Mouse (Mus musculus): ENCODE results near the gene Hyal2.
A peak's percentile ranks its signal among the peaks of the same experiment; 100 is the strongest.

Gene Hyal2

DNA sequence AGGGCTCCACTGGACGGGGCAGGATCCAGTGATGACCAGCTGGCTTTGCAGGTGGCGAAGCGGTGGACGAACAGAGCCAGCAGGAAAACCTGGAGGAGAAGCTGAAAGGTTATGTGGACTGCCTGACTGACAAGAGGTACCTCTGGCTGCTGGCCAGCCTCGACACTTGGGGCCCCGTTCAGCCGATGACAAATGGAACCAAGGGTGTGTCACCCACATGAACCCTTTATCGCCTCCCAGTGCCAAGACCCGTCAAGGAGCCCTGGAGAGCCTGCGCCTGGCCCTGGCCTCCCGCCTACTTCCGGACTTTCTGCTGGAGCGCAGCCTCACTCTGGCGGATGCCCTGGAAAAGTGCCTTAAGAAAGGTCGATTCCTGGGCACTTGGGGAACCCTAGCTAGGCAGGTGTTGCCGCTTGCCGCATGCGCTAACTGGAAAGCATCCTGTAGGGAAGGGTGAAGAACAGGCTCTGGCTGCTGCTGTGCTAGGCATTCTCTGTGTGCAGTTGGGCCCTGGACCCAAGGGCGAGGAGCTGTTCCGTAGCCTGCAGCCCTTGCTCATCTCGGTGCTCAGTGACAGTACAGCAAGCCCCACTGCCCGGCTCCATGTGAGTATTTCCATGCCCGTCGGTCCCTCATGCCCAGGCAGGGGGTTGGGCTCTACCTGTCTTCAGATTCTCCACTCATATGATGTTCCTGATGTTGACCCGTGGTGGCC lies 22.5 kb downstream of the Hyal2 start:
- DNase-seq (ENCODE audit: low read depth), result no peak

DNA sequence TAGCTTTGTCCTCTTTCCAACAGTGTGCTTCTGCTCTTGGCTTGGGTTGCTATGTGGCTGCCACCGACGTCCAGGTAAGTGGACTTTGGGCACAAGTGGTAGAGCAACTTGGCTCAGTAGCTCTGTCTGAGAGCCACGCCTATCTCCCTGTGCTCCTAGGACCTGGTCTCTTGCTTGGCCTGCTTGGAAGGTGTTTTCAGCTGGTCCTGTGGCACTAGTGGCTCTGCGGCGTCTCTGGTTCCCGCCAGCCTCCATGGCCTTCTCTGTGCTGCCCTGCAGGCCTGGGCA lies 23.0 kb downstream of the Hyal2 start:
- DNase-seq (ENCODE audit: low read depth), result no peak

DNA sequence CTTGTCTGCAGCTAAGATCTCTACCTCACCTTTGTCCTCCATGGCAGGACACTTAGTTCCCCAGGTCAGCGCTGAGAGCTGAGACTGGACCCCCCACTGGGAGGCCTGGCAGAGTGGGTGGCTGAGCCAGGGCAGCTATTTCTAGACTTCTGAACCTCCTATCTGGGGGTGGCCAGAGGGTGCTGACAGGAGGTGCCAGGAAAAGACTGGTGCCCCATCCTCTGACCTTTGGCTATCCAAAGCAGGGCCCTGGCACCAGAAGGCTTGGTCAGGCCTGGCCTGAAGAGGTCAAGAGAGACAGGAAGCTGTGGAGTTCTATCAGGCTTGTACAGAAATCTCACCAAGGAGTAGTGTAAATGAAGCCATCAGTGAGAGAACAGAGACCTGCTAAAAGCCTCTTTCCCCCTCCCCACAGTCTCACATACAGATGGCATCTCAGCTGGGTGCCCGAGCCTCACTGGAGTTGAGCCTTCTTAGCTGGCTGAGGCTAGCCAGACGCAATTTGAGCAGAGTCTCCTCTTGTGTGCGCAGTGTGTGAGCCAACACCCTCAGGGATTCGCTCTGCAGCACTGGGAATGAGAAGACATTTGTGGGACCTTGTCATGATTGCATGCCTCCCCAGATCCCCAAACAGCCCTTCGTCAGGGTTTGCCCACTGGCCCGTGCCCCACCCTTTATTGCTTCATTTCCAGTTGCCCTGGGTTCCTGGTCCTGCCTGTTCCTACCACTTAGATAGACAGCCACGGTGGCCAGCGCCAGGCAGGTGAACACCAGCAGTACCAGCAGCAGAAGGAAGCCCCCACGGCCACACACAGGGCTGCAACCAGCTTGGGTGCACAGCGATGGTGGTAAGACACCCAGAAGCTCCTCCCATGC lies 25.6 kb downstream of the Hyal2 start:
- no peak for DNase-seq (ENCODE audit: low read depth)

GRCm38 (mm10) chr9:107594281-107595062 lies 26.7 kb downstream of the Hyal2 start:
- no peak for DNase-seq (ENCODE audit: low read depth)

DNA sequence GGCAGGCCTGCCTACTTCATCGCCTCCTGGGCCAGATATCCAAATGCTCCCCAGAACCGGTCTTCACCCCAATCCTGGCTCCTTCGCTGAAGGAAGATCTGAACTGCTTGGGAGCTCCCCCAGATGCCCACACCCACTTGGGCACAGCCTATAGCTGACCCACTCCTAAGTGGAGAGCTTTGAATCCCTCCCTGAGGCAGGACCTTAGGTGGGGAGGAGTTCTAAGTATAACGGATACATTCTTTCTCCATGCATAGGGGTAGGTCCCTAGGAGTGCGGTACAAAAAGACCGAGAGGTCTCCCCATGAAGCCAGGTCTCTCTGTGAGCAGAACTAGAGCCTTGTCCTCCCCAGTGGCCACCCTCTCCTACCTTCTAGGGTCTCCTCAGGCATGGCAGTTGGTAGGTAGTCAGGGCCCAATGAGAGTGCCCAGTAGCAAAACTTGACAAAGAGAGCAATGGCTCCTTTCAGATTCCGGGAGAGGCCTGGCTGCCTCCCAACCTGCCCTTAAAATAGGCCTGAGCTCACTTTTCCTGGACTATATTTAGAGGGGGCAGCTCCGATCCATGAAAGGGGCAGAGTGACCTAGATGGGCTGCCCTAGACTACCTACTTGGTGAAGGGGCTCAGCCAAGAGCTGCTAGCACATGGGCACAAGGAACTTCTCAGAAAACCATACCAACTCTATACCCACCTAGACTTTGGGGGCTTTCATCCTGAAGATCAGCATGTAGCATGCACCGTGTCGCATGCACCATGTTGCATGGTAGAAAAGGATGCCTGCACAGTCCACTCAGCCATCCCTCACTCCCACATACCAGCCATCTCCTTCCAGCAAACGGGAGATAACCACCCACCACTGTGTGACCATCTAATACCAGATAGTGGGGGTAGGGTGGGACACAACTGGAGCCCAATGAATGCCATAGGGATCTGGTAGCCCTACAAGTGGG lies 29.1 kb downstream of the Hyal2 start:
- no peak for DNase-seq (ENCODE audit: low read depth)

DNA sequence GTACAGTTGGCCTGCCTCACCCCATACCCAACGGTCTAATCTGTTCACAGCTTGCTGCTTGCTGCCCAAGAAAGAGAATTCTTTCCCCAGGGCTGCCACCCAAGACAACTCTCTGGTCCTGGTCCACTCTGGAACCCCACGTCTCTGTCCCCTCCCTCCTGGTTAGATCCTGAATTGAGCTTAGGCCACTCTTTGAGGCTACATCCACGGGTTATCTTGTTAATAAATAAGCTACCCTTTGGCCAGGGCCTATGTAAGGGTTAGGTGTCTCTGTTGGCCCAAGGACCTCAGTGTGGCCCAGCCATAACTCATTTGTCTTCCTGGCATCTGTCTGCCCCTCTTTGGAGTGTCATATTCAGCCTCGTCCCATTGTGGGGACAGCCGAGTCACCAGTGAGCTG lies 30.6 kb downstream of the Hyal2 start:
- no peak for DNase-seq (ENCODE audit: low read depth)

- DNase-seq (ENCODE audit: low read depth), result no peak
These were observed 31.7 kb downstream of the Hyal2 start for GRCm38 (mm10) chr9:107599433-107599832.

DNA sequence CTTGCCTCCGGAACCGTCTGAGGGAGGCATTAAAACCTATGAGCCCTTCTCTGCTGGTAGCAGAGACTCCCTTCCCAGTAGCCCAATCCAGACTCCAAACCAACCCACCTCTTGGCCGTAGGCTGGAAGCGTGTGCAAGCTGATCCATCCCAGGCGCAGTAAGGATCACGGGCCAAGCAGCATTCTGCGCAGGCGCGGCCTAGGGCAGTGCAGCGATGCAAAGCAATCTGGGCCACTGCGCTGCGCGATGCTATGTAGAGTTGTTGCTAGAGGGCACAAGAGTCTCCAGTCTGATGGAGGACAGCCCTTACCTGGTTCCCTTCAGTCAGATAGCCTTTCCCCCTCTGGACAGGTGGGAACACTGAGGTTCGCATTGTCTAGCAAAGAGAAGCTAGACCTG lies 32.1 kb downstream of the Hyal2 start:
- no peak for DNase-seq (ENCODE audit: low read depth)

- peak; percentile 27 for DNase-seq (ENCODE audit: low read depth)
These were observed 33.0 kb downstream of the Hyal2 start for GRCm38 (mm10) chr9:107600745-107601144.

DNA sequence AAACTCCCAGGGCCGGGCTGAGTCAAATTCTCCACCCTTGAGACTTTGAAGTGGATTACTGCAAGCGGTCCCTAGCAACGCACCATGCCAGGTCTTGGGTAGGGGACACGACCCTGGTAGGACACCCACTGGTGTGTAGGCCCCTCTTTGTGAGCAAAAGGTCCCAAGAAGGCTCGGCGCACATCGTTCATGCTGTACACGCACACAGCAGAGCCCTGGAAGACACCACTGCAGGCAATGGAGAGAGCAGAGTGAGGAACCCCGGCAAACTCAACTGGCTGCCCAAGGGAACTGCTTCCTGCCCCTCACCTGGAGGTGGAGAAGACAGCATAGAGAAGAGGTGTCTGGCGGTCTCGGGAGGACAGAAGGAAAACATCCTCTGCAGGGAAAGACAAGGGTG lies 33.5 kb downstream of the Hyal2 start:
- no peak for DNase-seq (ENCODE audit: low read depth)

DNA sequence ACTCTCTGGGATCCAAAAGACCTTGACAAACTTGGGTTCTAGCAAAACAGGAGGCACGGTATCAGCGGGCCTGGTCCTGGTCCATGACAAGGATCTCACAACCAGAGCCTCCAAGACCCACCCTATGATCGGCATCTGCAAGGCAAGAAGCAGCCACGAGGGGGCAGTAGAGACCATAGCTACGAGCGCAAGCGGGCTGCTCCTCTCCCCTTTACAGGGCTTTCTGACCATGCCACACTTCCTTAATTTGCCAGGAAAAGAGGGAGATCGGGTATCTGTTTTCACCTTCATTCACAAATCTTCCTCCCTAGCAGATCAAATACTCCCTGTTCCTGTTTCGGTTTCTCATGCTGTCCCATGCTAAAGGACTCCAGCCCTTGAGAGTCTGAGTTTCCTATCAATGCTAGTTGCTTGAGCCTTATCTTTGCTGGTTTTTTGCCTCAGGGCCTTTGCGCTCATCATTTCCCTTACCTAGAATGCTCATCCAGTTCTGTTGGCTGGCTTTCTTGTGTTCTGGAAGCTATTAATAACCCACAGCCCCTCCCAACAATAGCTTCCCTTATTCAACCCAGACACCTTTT lies 34.4 kb downstream of the Hyal2 start:
- DNase-seq (ENCODE audit: low read depth), result peak; percentile 89

DNA sequence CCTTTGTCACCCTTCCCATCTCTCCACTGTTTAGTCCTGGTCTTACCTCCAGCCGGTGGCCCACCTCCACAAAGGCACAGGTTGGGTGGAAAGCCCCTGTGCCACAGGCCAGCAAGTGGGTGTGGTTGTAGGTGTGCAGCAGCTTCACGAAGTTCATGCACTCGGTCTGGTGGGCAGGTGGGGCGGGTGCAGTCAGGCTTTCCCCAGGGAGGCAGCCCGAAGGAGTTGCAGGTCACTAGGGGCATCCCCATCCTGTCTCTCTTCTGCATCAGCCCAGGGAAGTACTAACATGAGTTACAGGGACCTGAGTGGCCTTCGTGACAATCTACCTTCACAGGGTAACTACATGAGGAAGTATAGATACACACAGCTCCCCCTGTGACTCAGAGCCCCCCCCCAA lies 35.5 kb downstream of the Hyal2 start:
- no peak for DNase-seq (ENCODE audit: low read depth)

GRCm38 (mm10) chr9:107605041-107605661 lies 37.4 kb downstream of the Hyal2 start:
- no peak for DNase-seq (ENCODE audit: low read depth)

DNA sequence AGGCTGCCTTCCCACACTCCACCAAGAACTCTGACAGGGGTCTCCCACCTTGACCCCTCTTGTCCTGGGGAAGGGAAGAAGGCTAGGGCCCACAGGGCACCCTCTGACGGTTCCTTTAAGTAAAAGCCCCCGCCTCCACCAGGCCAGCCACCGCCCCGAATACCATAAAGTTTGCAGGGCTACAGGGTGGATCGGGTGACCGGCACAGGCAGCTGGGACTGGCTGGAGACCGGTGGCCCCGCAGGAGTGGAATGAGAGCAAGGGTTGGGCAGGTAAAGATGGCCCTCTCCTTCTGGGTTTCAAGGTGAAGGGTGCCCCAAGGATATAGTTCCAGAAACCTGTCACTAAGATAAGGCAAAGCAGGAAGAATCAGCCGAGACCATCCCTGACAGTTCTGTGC lies 38.8 kb downstream of the Hyal2 start:
- no peak for DNase-seq (ENCODE audit: low read depth)

DNA sequence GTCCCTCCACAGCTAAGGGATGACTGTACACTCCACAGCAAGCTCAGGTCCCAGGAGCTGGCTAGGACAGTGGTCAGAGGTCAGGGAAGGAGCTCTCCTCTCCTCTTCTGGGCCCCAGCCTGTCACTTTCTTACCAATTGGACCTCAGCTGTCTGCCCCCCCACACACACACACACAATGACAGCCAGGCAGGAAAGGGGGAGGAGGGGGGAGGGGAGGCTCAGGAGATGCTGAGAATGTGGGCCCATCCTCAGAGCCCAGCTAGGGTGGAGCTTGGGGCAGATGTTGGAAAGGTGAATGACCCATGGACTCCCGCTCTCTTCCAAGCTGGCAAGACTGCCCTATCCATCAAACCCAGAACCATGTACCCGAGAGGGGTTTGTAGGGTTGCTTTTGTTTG lies 39.3 kb downstream of the Hyal2 start:
- no peak for DNase-seq (ENCODE audit: low read depth)

DNA sequence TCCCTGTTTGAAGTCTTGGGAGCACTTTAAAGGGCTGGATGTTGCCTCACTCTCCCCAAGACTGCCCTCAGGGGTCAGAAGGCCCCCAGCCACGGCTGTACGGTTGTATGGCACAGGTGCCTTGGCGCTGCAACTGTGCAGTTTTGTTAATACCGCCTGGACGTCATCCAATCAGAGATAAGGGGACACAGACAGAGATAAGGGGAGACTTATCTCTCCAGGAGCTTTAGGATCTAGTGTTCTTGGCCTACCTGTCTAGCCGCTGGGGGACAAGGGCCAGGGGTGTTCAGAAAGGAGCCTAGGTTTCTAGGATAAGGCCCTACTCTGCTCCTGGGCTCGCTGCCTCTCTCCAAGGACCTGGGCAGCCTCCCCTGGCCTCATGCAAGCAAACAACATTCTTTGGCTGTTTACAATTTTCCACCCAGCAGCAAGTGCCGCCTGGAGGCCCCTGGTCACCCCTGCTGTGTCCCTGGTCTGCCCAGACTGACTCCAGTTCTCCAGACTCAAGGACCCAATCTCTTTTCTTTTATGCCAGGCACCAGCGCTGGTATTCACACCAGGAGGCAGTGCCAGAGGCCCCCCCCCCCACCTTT lies 40.0 kb downstream of the Hyal2 start:
- no peak for DNase-seq (ENCODE audit: low read depth)

DNA sequence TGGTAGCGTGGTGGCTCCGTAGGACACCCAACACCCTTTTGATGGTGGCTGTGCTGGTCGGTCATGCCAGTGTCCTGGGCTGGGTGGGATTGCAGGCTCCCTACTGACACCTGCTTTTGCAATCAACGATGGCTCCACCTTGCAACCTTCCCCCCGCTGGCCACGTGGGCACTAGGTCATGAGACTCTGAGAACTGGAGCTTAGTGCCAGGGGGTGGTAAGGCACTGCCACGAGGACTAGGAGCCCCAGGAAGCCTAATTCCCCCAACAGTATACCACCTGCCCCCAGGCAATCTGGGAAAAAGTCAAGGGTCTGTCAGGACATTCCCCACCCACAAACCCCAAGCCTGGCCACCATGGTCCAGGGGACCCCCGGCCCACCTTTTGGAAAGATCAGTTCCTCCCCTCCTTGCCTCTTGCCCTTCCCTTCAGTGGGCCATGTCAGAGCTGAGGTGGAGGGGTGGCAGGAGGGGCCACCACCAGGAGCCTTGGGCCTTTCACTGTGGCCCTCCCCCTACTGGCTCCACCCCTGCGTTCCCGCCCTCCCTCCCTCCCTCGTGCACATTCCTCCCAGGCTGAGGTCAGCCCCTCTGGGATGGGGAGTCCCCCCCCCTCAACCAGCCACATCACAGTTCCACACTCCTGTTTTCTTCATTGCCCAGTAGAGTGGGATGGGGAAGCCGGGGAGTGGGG lies 41.1 kb downstream of the Hyal2 start, which contains the start of gene Sema3b:
Gene Sema3b (minus strand): TSS at position 489 of the 692 bp plus-strand sequence.
- DNase-seq (ENCODE audit: low read depth), result no peak

DNA sequence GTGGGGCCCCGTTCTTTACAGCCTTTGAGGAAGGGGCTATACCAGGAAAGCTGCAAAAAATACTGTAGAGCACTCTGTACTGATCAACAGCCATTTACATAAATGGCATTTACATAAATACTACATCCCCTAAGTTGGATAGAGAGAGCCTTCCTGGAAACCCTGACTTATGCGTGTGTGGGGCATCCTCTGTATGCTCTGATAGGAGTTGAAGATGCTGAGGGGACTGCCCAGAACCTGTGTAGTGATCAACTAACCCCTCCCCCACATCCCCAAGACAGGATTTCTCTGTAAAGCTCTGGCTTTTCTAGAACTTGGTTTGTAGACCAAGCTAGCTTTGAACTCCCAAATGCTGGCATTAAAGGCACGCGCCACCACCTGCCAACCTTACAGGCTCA lies 41.7 kb downstream of the Hyal2 start:
- no peak for DNase-seq (ENCODE audit: low read depth)

DNA sequence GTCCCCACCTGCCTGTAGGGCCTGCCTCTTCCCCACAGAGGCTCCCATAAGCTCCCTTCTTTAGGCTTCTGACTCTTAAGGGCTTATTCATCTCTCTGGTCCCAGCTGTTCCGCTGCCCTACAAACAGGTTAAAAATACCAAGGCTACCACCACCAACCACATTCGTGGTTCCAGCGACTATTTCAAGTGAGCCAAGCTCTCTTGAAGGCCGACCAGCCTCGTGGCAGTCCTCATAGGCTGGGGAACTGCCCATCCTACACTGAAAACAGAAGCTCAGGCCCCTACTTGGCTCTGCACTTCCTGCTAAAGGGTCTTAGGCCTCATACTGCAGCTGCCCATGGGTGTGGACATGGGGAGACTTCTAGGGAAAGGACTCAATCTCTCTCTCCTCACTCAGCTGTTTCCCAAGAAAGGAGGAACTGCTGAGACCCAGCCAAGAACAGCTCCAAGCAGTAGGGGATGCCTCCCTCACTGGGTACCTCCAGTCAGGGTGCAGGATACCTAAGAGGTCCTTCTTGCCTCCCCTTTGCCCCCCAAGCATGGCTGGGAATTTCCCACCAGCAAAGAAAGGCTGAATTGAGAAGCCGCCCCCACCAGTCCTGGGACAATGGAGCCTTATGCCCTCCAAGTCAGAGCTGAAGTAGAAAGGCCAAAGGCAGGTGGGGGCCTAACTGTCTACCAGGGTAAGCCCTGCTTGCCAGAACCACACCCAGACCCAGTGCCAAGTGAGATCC lies 43.9 kb downstream of the Hyal2 start:
- peak; percentile 52 for DNase-seq (ENCODE audit: low read depth)
